Mouse (Mus musculus): ENCODE measurements at regions not wholly inside any gene's neighbourhood (a gene's known extent, or its start where the extent isn't known, plus 50 kb on each side); places are given as distances from the start of the nearest gene placed in this dataset.

- peak; percentile 41 for DNase-seq (ENCODE audit: low read depth, low spot score)
Observed at GRCm38 (mm10) chr3:16816814-16817213, 810.6 kb upstream of the Gm5150 start.

- no peak for DNase-seq (ENCODE audit: low read depth, low spot score)
Observed at GRCm38 (mm10) chr3:16816101-16816500, 809.9 kb upstream of the Gm5150 start.

GRCm38 (mm10) chr3:16810878-16811611, 804.8 kb upstream of the Gm5150 start:
- DNase-seq (ENCODE audit: low read depth, low spot score) = no peak

- no peak for DNase-seq (ENCODE audit: low read depth, low spot score)
Observed at GRCm38 (mm10) chr3:16803603-16804002, 797.4 kb upstream of the Gm5150 start.

Measured in 3T3-L1 (cell line).